ENCODE assay signal across 9 mouse cellular contexts in genomic region chr4:154948066-154948939, GRCm38 (mm10). TPM values are rescaled to one million over a fixed set of nuclear protein-coding genes. Genes with fewer than 3 reads are reported as not detected.
DNase-seq lines count a peak whose midpoint lies in the region; ATAC-seq and TF ChIP-seq lines count a peak whose summit lies in the region.
"Had no signal": no experiment of that assay in that cellular context is flagged by ENCODE, and none has a peak within 500 bp of the region (broad histone marks: within the 10 kb centered on the region; RNA-seq: fewer than 3 reads in every experiment).

No protein-coding gene starts in this region.

- H3K4me3 ChIP-seq in hindbrain, embryonic 12.5 days: no peak overlapping the region
- no peak overlapping the region for H3K4me3 ChIP-seq in gastrocnemius, adult 2 months

- no peaks in the 10 kb centered on the region for H3K36me3 ChIP-seq in hindbrain, embryonic 12.5 days

- peak overlapping the region; percentile 26; the same call in 1 of the 2 replicates for H3K4me2 ChIP-seq in hindbrain, embryonic 12.5 days (replicated peaks)

- peak overlapping the region; percentile 82 for H3K27ac ChIP-seq in hindbrain, embryonic 12.5 days
- no peak overlapping the region for H3K27ac ChIP-seq in gastrocnemius, adult 2 months
- H3K27ac ChIP-seq: kidney, postnatal 0 days had no signal

- H3K9ac ChIP-seq in hindbrain, embryonic 12.5 days: no peak overlapping the region

- DNase-seq in right cerebral cortex, adult 18-20 months: peak; percentile 35
- DNase-seq in right cerebral cortex, adult 2 months (ENCODE audit: low spot score in 2 of 2): no peak
- peak; percentile 64 for DNase-seq in lung, postnatal 25 days (ENCODE audit: low spot score)
- no peak for DNase-seq in gastrocnemius, adult 18-20 months (ENCODE audit: low spot score)
- DNase-seq in spleen, postnatal 36 days (ENCODE audit: low spot score in 2 of 2): no peak
- no peak for DNase-seq in gastrocnemius, adult 2 months
- DNase-seq: gastrocnemius, postnatal 25 days had no signal

- 41% methylated on average over 14 of the region's 14 CpGs for WGBS in hindbrain, embryonic 12.5 days

- no peaks in the 10 kb centered on the region for H3K9me3 ChIP-seq in hindbrain, embryonic 12.5 days (replicated peaks)

- TF ChIP-seq CTCF in gastrocnemius, adult 2 months (IDR thresholded peaks at IDR 0.05): no peak

- H3K4me1 ChIP-seq in hindbrain, embryonic 12.5 days: peaks cover 60% of the 10 kb centered on the region

- ATAC-seq in hindbrain, embryonic 12.5 days (ENCODE audit: low FRiP score): peak; percentile 63

- H3K27me3 ChIP-seq in hindbrain, embryonic 12.5 days: peaks cover 44% of the 10 kb centered on the region

- intact Hi-C loops in gastrocnemius, adult 2 months (cut with DNase I): no loop called here

RNA-seq across cellular contexts. Expression of gene Hes5, which starts 12.4 kb away (rescaled TPM):
- polyA plus RNA-seq in hindbrain, embryonic 12.5 days (2016; fragmentation: Nextera tagmentation; extraction: Ambion mirVana): 293 and 329 TPM in 2 replicates
- not detected for total RNA-seq in gastrocnemius, adult 18-20 months (2021)
- total RNA-seq in gastrocnemius, adult 2 months (2021): not detected
- total RNA-seq: gastrocnemius, postnatal 25 days had no signal

RNA-seq across cellular contexts. Expression of gene Pank4, which starts 15.6 kb away (rescaled TPM):
- 42.5 and 44.5 TPM in 2 replicates for polyA plus RNA-seq in hindbrain, embryonic 12.5 days (2016; fragmentation: Nextera tagmentation; extraction: Ambion mirVana)
- 10 to 100 TPM; 31.9 to 35.6 TPM for total RNA-seq in gastrocnemius, adult 18-20 months (2021)
- 10 to 100 TPM; 33.8 to 43.6 TPM for total RNA-seq in gastrocnemius, adult 2 months (2021)

RNA-seq across cellular contexts. Expression of gene Tnfrsf14, which starts 19.9 kb away (rescaled TPM):
- 0.79 and 0.97 TPM in 2 replicates for polyA plus RNA-seq in hindbrain, embryonic 12.5 days (2016; fragmentation: Nextera tagmentation; extraction: Ambion mirVana)
- 1 to 10 TPM; 1.3 to 1.9 TPM for total RNA-seq in gastrocnemius, adult 18-20 months (2021)
- 1 to 10 TPM; 1.1 to 2.5 TPM for total RNA-seq in gastrocnemius, adult 2 months (2021)

RNA-seq across cellular contexts. Expression of gene Fam213b, which starts 49.4 kb away (rescaled TPM):
- polyA plus RNA-seq in hindbrain, embryonic 12.5 days (2016; fragmentation: Nextera tagmentation; extraction: Ambion mirVana): 38.0 and 40.2 TPM in 2 replicates
- total RNA-seq in gastrocnemius, adult 18-20 months (2021): 10 to 100 TPM; 69.5 to 73.0 TPM
- total RNA-seq in gastrocnemius, adult 2 months (2021): 100 to 1,000 TPM in 1 of 2 experiments, 10 to 100 TPM in 1; 67.9 to 100 TPM

Comparison
In these comparisons a context has a peak if more than half of its experiments do, and no peak if none do; other contexts are left out.
1. DNase-seq: peak in right cerebral cortex, adult 18-20 months (single experiment) and lung, postnatal 25 days (single experiment); none in right cerebral cortex, adult 2 months (0 of 2), gastrocnemius, adult 18-20 months (single experiment), spleen, postnatal 36 days (0 of 2) and gastrocnemius, adult 2 months (single experiment).